Mouse (Mus musculus) T-helper 1 cell (primary cell): ENCODE results near the gene Vmn1r127.
"Not testable (repeated sequence)": the region's sequence is repeated elsewhere in the genome, so short reads cannot be mapped to it uniquely, and the experiment has no call there.

Experiments used
- in situ Hi-C: fragments of 300-600 bp; cut with MboI, MseI; formaldehyde crosslinking; loops from one replicate; pipeline ENCODE4 v1.15.1; 2025; ENCODE audit warnings: high pct_unique_total_duplicates

The Vmn1r127 gene

DNA sequence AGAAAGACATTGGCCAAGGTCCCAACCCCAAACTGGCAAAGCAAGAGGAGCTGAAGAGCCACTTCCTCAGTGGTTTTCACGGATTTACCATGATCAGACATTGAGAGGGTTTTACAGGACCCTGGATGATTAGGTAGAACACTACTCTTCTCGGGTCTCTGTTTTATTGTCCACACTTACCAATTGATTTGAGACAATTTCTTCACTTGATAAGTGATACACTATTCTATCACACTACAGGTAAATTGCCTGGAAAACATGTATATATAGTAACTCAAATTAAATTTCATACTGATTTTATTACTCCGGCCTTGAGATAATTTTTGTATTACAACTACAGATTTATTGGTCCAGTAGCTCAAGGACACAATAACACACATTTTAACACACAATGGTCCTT is at the start of gene Vmn1r127:
Gene Vmn1r127, minus strand, starts transcription at position 101 of the 400 bp plus-strand sequence.
- in situ Hi-C loops = loop anchor here (10.0 kb wide), 1 partner anchor 1705 kb away; no protein-coding TSS in a partner anchor

DNA sequence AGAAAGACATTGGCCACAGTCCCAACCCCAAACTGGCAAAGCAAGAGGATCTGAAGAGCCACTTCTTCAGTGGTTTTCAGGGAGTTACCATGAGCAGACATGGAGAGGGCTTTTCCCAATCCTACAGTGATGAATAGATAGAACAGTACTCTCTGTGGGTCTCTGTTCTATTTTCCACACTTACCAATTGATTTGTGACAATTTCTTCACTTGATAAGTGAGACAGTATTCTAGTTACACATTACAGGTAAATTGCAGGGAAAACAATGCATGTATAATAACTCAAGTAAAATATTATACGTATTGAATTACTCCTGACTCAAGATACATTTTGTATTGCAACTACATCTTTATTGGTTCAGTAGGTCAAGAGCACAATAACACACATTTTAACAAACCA is 41.5 kb upstream of the Vmn1r127 start, which contains the start of gene Vmn1r129:
Gene Vmn1r129, minus strand, starts transcription at position 101 of the 400 bp plus-strand sequence.
- in situ Hi-C loops = not testable (repeated sequence)

DNA sequence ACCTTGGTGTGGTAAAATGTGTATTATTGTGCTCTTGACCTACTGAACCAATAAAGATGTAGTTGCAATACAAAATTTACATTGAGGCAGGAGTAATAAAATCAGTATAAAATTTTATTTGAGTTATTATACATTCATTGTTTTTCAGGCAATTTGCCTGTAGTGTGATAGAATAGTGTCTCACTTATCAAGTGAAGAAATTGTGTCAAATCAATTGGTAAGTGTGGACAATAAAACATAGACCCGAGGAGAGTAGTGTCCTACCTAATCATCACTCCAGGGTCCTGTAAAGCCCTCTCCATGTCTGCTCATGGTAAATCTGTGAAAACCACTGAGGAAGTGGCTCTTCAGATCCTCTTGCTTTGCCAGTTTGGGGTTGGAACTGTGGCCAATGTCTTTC is 29.4 kb upstream of the Vmn1r127 start, which contains the start of gene Vmn1r128:
Gene Vmn1r128, plus strand, starts transcription at position 301 of the 400 bp plus-strand sequence.
- in situ Hi-C loops = loop anchor here (25.0 kb wide), 1 partner anchor 463 kb away; no protein-coding TSS in a partner anchor

DNA sequence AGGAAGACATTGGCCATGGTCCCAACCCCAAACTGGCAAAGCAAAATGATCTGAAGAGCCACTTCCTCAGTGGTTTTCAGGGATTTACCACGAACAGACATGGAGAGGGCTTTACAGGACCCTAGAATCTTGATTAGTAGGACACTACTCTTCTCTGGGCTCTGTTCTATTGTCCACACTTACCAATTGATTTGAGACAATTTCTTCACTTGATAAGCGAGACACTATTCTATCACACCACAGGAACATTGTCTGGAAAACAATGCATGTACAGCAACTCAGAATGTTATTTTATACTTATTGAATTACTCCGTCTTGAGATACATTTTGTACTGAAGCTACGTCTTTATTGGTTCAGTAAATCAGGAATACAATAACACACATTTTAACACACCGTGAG is 18.3 kb downstream of the Vmn1r127 start, which contains the start of gene Vmn1r126:
Gene Vmn1r126, minus strand, starts transcription at position 101 of the 400 bp plus-strand sequence.
- in situ Hi-C loops = not testable (repeated sequence)

DNA sequence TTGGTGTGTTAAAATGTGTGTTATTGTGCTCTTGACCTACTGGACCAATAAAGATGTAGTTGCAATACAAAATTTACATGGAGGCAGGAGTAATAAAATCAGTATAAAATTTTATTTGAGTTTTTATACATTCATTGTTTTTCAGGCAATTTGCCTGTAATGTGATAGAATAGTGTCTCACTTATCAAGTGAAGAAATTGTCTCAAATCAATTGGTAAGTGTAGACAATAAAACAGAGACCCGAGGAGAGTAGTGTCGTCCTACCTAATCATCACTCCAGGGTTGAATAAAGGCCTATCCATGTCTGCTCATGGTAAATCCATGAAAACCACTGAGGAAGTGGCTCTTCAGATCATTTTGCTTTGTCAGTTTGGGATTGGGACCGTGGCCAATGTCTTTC is 47.8 kb downstream of the Vmn1r127 start, which contains the start of gene Vmn1r125:
Gene Vmn1r125, plus strand, starts transcription at position 301 of the 400 bp plus-strand sequence.
- in situ Hi-C loops = loop anchor here (25.0 kb wide), 2 partner anchors 165 to 340 kb away; partner anchors contain the start of genes Gm6882 and Vmn1r132
